Mouse (Mus musculus) thymus, adult 2 months (tissue): ENCODE results near the gene Cldn15.

ENCODE experiments used
- CTCF ChIP-seq: fragments of 200-500 bp; IDR thresholded peaks from 2 replicates; pipeline ENCODE4 v1.5.1; 2012; ENCODE audit warnings: mild to moderate bottlenecking, control low read depth, low read length, moderate library complexity, borderline replicate concordance; ENCODE audit not compliant: control insufficient read depth, poor library complexity, insufficient read depth; ENCODE audit errors: extremely low read depth
- POLR2A ChIP-seq: fragments of 200-500 bp; IDR thresholded peaks from 2 replicates; pipeline ENCODE4 v1.6.1; 2012; ENCODE audit warnings: mild to moderate bottlenecking, low read length, control low read depth, moderate library complexity; ENCODE audit not compliant: control insufficient read depth, poor library complexity, insufficient read depth; ENCODE audit errors: extremely low read depth

DNA sequence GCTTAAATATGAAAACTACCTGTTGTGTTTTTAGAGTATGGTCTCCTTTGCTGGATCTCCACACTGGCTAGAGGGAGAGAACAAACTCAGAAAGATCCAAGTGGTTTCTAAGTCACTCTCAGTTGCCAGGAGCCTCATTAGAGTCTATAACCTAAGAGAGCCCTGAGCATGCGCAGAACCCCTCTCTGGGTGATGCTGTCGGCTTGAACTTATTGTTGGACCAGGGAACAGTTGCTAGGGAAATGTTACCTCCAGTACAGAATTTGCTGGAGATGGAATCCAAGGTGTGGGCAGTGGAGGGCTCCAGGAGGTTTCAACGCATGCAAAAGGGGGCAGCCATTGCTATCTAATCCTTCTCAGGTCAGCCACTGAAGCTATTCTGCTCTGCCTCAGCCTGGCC lies 57.9 kb downstream of the Cldn15 start:
- TF ChIP-seq POLR2A (no peak), CTCF (no peak)
